Mouse (Mus musculus) intestine, embryonic 16.5 days (tissue): ENCODE measurements around the gene Ndufaf7. TPM values are rescaled to one million over a fixed set of nuclear protein-coding genes. Genes with fewer than 3 reads are reported as not detected.
A peak's percentile ranks its signal among the peaks of the same experiment; 100 is the strongest.

Source experiments
- ATAC-seq: fragments of 200-750 bp; cut with Nextera tagmentation; 2 replicates; pipeline ENCODE4 v1.8.0; 2017; ENCODE audit warnings: moderate TSS enrichment, moderate library complexity
- H3K27ac ChIP-seq: fragments of 300-500 bp; sonication (generic); 2 replicates; pipeline ENCODE4 v1.5.1; 2014; ENCODE audit warnings: mild to moderate bottlenecking, low read length
- H3K27me3 ChIP-seq: fragments of 300-500 bp; sonication (generic); replicated peaks from 2 replicates; pipeline ENCODE4 v1.6.1; 2014; ENCODE audit warnings: low read length, control low read depth, mixed read lengths; ENCODE audit not compliant: control insufficient read depth, insufficient read depth
- H3K36me3 ChIP-seq: fragments of 300-500 bp; sonication (generic); 2 replicates; pipeline ENCODE4 v1.6.1; 2014; ENCODE audit warnings: low read length, control low read depth; ENCODE audit not compliant: control insufficient read depth, insufficient read depth
- H3K4me1 ChIP-seq: fragments of 300-500 bp; sonication (generic); 2 replicates; pipeline ENCODE4 v1.6.1; 2014; ENCODE audit warnings: low read length, control low read depth, mixed read lengths; ENCODE audit not compliant: control insufficient read depth, insufficient read depth
- H3K4me2 ChIP-seq: fragments of 300-500 bp; sonication (generic); 2 replicates; pipeline ENCODE4 v1.6.1; 2014; ENCODE audit warnings: low read depth, low read length, control low read depth
- H3K4me3 ChIP-seq: fragments of 300-500 bp; sonication (generic); 2 replicates; pipeline ENCODE4 v1.5.1; 2014; ENCODE audit warnings: mild to moderate bottlenecking, low read length
- H3K9ac ChIP-seq: fragments of 300-500 bp; sonication (generic); 2 replicates; pipeline ENCODE4 v1.6.1; 2014; ENCODE audit warnings: low read depth, low read length
- H3K9me3 ChIP-seq: fragments of 300-500 bp; sonication (generic); 2 replicates; pipeline ENCODE4 v1.6.1; 2016; ENCODE audit warnings: low read length, control low read depth; ENCODE audit not compliant: control insufficient read depth
- WGBS: fragments of 180-500 bp; shearing (Covaris S2); extraction: QIAGEN DNeasy Blood & Tissue Kit; methylation state at CpG from one replicate; pipeline ENCODE4 v1.1.7; 2014; 5-methylcytosine and 5-hydroxymethylcytosine counted together
- polyA plus RNA-seq: library from polyadenylated mRNA; unstranded; fragments of >200 nt; fragmentation: Nextera tagmentation; extraction: Ambion mirVana; gene quantifications from 2 replicates; pipeline ENCODE4 v1.2.1, GENCODE M21; 2015

The Ndufaf7 gene
- 46.7 and 50.1 TPM in 2 replicates for polyA plus RNA-seq

DNA sequence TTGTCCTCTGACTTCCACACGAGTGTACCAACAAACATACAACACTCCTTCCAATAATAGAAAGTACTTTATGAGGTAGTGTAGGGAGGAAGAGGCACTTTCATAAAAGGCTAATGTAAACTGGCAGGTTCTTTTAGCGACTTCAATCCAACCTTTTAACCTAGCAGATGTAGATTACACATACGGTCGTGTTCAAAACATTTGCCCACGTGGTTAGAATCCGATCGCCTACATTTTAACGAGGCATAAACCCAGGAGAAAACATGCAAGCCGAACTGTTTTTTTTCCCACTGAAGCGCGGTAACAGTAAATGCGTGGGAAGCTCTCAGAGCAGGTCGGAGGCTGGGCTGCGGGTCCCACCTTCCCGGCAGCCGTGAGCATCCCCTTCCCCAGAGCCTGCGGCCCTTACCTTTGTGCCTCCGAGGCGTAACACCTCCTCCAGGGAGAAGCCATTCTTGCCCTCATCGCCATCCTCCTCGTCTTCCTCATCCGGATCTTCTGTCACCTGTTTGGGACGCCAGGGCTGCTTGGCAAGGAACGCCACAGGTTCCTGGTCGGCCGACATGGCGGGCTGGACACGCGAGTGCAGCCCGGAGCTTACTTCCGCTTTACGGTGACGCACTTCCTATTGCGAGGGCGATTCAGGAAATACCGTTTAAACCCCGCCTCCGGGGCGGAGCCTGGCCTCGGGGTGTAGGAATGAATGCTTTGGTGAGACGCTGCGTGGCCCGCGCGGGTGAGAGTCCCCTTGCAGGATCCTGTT lies at the start of gene Ndufaf7, which contains the start of gene Cebpz:
Ndufaf7 (plus strand) TSS at position 671 of the 763 bp plus-strand sequence.
Cebpz (minus strand) TSS at position 601 of the 763 bp plus-strand sequence.
- H3K36me3 ChIP-seq, result 0 out of 2 replicates have a peak, but pooled peaks cover 10% of the 10 kb centered on the region

DNA sequence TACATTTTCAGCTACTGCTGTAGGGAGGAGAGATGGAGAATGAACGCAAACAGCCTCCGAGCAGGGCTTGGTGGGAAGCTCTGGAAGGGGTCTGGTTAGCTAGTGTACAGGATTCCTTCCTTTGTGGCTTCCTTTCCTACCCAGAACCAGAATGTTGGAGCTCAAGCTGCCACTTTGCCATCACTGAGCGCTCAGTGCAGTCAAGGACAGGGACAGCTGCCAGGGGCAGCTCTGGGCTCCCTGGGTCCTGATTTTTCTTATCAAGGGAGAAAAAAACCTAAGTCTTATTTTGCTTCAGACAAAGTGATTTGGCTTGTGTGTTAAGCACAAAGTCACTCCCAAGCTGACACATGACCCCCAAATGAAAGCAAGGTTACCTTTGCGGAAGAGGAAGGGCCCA lies 48.4 kb upstream of the Ndufaf7 start:
- H3K36me3 ChIP-seq, result no peaks in the 10 kb centered on the region
- ATAC-seq, result no peak
- H3K9me3 ChIP-seq, result no peaks in the 10 kb centered on the region
- H3K4me1 ChIP-seq, result no peaks in the 10 kb centered on the region
- H3K4me2 ChIP-seq, result no peak overlapping the region
- WGBS, result 82% methylated on average over 4 of the region's 4 CpGs
- no peaks in the 10 kb centered on the region for H3K27me3 ChIP-seq
- H3K9ac ChIP-seq, result no peak overlapping the region
- H3K27ac ChIP-seq, result no peak overlapping the region
- no peak overlapping the region for H3K4me3 ChIP-seq

More for the DNA sequence above, at the start of gene Ndufaf7, which contains the start of gene Cebpz:
- Histone ChIP-seq H3K4me3 (peak within 1 kb of the TSS; percentile 91), H3K9me3 (no peaks in the 10 kb centered on the region), H3K4me1 (peaks cover 16% of the 10 kb centered on the region), H3K9ac (peak within 1 kb of the TSS; percentile 88), H3K4me2 (peak within 1 kb of the TSS; percentile 83), H3K27ac (0 out of 2 replicates have a peak within 1 kb of the TSS, but pooled peaks have one; percentile 29), H3K27me3 (no peaks in the 10 kb centered on the region)
- peak; percentile 100 for ATAC-seq
- under 1% methylated on average over 45 of the region's 45 CpGs for WGBS

DNA sequence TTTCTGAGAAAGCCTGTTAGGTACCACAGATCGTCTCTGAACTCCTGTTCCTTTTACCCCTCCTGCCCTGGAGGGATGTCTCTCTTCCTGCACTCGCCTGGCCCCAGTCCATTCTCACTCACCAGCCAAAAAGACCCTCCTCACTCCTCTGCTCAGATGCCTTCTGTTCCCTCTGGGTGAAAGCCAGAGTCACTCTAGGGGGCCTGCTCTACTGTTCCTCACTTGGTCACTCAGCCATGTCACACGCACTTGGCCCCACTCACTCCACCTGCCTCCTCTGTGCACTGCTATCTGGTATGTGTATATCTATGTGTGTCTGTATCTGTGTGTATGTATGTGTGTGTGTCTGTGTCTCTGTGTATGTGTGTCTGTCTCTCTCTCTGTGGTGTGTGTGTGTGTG lies 47.8 kb upstream of the Ndufaf7 start:
- H3K27me3 ChIP-seq, result no peaks in the 10 kb centered on the region
- WGBS, result 44% methylated on average over 3 of the region's 3 CpGs
- H3K4me2 ChIP-seq, result no peak overlapping the region
- H3K4me3 ChIP-seq, result no peak overlapping the region
- H3K9ac ChIP-seq, result no peak overlapping the region
- no peaks in the 10 kb centered on the region for H3K4me1 ChIP-seq
- no peaks in the 10 kb centered on the region for H3K36me3 ChIP-seq
- no peaks in the 10 kb centered on the region for H3K9me3 ChIP-seq
- ATAC-seq, result no peak
- H3K27ac ChIP-seq, result no peak overlapping the region

DNA sequence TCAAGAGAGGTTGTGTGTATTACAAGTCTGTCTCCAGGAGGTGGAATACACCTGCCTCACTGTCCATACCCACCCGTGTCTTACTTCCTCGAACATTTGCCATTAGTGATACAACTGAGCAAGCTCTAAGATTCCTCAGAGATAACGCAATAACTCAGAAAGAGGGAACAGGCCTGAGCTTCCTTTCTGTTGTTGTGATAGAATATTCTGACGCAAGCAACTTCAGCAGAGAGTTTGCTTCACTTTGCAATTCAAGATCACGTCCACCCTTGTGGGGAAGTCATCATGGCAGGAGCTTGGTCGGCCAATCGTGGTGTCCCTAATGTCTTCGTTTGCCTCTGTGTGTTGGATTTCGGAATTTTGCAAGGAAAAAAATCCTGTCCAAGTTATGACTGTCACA lies 45.9 kb upstream of the Ndufaf7 start:
- Histone ChIP-seq H3K9me3 (no peaks in the 10 kb centered on the region), H3K4me2 (no peak overlapping the region), H3K9ac (no peak overlapping the region), H3K27ac (no peak overlapping the region), H3K36me3 (no peaks in the 10 kb centered on the region), H3K27me3 (no peaks in the 10 kb centered on the region), H3K4me3 (no peak overlapping the region), H3K4me1 (no peaks in the 10 kb centered on the region)
- ATAC-seq, result no peak
- WGBS, result 87% methylated on average over 9 of the region's 9 CpGs

DNA sequence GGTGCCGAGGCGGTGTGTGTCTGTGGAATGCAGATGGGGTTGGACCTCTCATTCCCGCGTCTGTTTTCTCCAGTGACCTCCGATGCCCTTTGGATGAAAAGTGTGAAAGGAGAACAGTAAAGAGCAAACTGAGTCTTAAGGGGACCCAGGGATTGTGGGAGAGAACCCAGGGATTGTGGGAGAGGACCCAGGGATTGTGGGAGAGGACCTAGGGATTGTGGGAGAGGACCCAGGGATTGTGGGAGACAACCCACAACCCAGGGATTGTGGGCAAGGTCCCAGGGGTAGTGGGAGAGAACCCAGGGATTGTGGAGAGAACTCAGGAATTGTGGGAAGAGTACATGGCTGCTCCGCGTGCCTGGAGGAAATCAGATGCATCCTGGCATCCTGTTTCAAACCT lies 41.9 kb upstream of the Ndufaf7 start:
- no peak for ATAC-seq
- H3K4me2 ChIP-seq, result no peak overlapping the region

DNA sequence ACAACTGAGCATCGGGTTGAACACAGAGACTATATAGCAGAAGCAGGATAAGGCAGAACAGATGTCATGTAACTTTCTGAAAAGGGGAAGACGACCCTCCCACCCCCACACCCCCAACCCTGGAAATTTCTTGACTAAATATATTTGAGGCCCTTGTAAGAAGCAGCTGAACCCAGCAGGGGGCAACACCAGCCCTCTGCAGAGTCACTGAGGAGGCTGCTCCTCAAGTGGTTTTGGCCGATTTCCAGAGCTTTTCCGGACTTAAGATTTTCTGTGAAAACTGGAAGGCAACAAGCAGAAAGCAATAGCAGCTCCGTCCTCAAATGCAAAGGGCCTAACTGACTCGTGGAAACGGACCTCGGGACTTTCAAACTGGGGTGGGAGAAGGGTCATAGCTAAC lies 41.5 kb upstream of the Ndufaf7 start:
- 0 out of 2 replicates have a peak overlapping the region, but pooled peaks have one; percentile 7 for H3K4me3 ChIP-seq
- no peak overlapping the region for H3K9ac ChIP-seq
- H3K4me1 ChIP-seq, result no peaks in the 10 kb centered on the region
- no peaks in the 10 kb centered on the region for H3K36me3 ChIP-seq
- peak; percentile 52 for ATAC-seq
- H3K27ac ChIP-seq, result no peak overlapping the region
- 21% methylated on average over 8 of the region's 8 CpGs for WGBS
- no peaks in the 10 kb centered on the region for H3K27me3 ChIP-seq
- no peaks in the 10 kb centered on the region for H3K9me3 ChIP-seq
- H3K4me2 ChIP-seq, result peak overlapping the region; percentile 21; the same call in 1 of the 2 replicates

More for the DNA sequence above, 41.9 kb upstream of the Ndufaf7 start:
- Histone ChIP-seq H3K9ac (no peak overlapping the region), H3K4me3 (no peak overlapping the region), H3K4me1 (no peaks in the 10 kb centered on the region), H3K9me3 (no peaks in the 10 kb centered on the region), H3K36me3 (no peaks in the 10 kb centered on the region), H3K27me3 (no peaks in the 10 kb centered on the region), H3K27ac (no peak overlapping the region)
- 79% methylated on average over 7 of the region's 7 CpGs for WGBS

DNA sequence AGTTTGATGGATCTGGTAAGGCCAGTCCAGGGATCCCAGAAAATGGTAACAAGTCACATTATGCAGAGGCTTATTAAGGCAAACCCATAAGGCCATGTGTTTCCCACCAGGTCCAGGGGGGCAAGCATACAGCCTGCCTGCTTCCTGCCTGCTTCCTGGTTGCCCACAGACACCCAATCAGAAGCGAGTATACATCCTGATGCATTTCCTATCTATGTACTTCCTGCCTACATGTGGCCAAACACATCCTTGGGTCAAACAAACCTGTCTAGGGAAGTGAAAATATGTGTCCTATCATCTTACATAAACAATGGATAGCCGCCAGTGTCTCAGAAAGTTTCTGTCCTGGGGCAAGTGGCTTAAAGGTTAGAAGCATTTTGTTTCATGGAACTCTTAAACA lies 33.8 kb upstream of the Ndufaf7 start:
- Histone ChIP-seq H3K9ac (no peak overlapping the region), H3K9me3 (no peaks in the 10 kb centered on the region), H3K27me3 (no peaks in the 10 kb centered on the region), H3K4me2 (no peak overlapping the region), H3K27ac (no peak overlapping the region), H3K36me3 (no peaks in the 10 kb centered on the region), H3K4me1 (no peaks in the 10 kb centered on the region), H3K4me3 (no peak overlapping the region)
- ATAC-seq, result no peak
- WGBS, result 64% methylated on average over 2 of the region's 2 CpGs

DNA sequence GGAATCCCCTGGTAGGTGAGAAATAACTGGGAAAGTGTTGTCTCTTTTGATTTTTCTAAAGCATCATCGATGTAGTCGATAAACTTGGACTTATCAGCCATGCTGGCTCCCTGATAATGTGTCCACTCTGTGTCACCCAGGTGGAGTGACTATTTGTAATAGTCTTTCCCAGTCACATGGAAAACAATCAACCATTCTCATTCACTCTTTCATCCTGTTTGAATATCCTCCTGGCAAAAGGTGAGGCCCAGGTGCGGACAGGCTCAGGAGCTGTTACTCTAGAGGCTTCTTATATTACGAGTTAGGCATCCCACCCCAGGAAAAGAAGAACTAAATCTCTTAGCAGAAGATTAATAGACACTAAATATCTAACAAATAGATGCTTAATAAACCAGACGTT lies 30.0 kb upstream of the Ndufaf7 start, which contains the start of gene Sult6b1:
Sult6b1 (minus strand) TSS at position 101 of the 400 bp plus-strand sequence.
- Histone ChIP-seq H3K4me3 (no peak within 1 kb of the TSS), H3K9me3 (no peaks in the 10 kb centered on the region), H3K4me2 (no peak within 1 kb of the TSS), H3K27ac (no peak within 1 kb of the TSS), H3K9ac (no peak within 1 kb of the TSS), H3K36me3 (no peaks in the 10 kb centered on the region), H3K4me1 (no peaks in the 10 kb centered on the region), H3K27me3 (no peaks in the 10 kb centered on the region)
- no peak for ATAC-seq
- WGBS, result 87% methylated on average over 5 of the region's 5 CpGs

DNA sequence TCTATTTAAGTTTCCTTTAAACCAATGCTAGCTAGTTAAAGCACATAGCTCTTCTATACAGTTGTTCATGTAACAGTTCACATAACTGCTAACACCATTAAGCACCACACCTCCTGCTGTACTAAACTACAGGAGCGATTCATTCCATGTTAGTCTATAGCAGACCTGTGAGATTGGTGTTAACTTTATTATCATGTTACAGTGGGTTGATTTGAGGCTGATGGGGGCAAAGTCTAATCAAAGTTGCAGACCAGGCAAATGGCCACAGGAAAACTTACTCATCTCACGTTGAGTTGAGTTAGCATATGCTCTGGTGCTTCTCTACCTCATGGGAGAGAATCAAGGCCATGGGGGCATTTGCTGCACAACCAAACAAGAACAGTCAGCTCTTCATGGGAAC lies 27.6 kb upstream of the Ndufaf7 start:
- H3K4me3 ChIP-seq, result no peak overlapping the region

More for the DNA sequence above, 27.6 kb upstream of the Ndufaf7 start:
- Histone ChIP-seq H3K36me3 (no peaks in the 10 kb centered on the region), H3K4me1 (no peaks in the 10 kb centered on the region), H3K27ac (no peak overlapping the region), H3K4me2 (no peak overlapping the region), H3K9me3 (no peaks in the 10 kb centered on the region), H3K27me3 (no peaks in the 10 kb centered on the region), H3K9ac (no peak overlapping the region)
- whole genome bisulfite sequencing, result 71% methylated on average over 2 of the region's 2 CpGs
- no peak for ATAC-seq
